Mouse (Mus musculus) stomach, postnatal 0 days (tissue): Measurements from ENCODE around the gene Fgf4.

Experiments used
- CTCF ChIP-seq: IDR thresholded peaks from 2 replicates; pipeline ENCODE4 v1.5.1; 2016; ENCODE audit warnings: antibody characterized with exemption, low read depth, mild to moderate bottlenecking, moderate library complexity
- EP300 ChIP-seq: optimal IDR thresholded peaks from 2 replicates; pipeline ENCODE3; 2016; ENCODE audit warnings: antibody characterized with exemption

GRCm38 (mm10) chr7:144837891-144838488 lies 9.2 kb upstream of the Fgf4 start, which contains the start of gene Fgf3:
- TF ChIP-seq CTCF (no peak), EP300 (no peak)
